Mouse (Mus musculus): ENCODE data around the gene Alg14.

The Alg14 gene

DNA sequence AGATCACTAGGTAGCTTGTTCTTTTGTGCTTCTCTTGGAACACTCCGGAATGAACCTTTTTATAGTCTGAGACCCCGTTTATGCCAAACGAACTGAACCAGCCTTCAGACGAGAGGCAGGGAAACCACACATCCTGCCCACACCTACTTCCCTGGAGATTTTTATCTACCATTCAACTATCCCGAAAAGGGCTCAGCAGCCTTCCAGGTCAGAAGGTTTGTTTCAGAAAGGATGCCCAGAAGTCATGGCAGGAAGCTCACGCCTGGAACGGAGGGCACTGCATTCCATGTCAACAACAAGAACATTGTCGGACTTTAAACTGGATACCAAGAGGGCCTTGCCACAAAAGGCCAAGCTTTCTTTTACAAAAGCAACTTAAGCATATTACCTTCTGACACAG is 73.6 kb downstream of the Alg14 start:
- DNase-seq (ENCODE audit: low read depth, low spot score) = no peak

- peak; percentile 25 for DNase-seq (ENCODE audit: low read depth, low spot score)
Observed at GRCm38 (mm10) chr3:121368616-121369015, 77.0 kb downstream of the Alg14 start.

GRCm38 (mm10) chr3:121369517-121369916 is 77.9 kb downstream of the Alg14 start:
- DNase-seq (ENCODE audit: low read depth, low spot score) = peak; percentile 83

GRCm38 (mm10) chr3:121370301-121370700 is 78.7 kb downstream of the Alg14 start:
- peak; percentile 84 for DNase-seq (ENCODE audit: low read depth, low spot score)

DNA sequence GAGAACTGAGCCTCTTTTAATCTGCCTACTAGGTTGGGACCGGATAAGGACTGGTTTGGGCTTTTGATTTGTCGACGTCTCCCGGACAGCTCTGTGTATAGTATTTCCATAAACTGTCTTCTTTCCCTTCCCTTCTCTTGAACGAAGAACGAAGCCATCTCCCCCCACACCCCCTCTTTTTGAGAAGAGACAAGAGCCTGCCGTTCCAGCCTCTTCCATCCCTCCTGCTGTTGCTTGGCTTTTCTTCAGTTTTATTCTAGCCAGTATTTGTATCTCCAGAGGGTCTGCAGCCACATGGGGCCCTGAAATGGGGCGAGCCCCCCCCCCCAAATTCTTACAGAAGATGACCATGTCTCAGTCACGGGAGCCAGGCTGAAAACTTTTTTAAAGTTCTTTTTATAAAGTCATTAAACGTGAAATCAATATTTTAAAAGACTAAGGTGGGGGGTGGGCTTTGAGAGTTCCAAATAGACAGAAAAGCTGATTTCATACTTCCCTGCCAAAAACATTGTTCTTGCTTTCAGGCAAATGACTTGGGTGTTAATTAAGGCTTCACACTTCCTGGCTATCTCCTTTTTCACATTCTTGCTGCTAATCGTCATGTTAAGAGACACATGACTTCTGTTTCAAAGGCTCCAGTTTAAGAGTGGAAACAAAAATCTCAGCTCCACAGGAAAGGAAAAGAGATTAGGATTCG is 79.4 kb downstream of the Alg14 start:
- no peak for DNase-seq (ENCODE audit: low read depth, low spot score)

DNA sequence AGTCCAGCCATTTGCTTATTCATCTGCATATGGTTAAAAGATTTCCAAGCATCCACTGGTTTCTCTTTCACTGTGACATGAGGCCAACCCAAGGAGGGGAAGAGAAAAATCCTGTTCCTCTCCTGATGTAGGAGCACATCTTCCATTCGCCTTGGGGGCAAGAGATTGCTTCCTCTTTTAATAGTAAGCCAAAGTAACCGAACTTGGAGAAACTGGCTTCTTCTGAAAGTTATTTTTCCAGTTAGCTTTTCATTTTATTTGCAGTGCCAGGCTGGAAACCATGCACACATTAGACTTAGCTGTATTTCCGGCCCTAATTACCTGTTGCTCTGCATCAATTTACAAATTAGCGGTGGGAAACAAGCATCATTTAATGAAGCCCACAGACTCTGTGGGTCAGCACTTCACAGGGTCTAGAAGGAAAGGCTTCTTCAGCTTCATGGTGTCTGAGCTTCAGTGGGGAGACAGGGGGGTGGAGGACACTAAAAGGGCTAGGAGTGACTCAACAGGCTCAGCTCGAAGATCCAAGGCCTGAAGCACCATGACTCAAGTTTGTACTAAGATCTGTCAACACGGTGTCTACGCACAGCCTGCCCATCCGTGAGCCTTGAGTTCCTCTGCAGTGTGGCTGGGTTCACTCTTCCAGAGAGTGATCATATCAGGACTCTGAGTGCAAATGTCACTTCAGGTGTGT is 80.1 kb downstream of the Alg14 start:
- no peak for DNase-seq (ENCODE audit: low read depth, low spot score)

DNA sequence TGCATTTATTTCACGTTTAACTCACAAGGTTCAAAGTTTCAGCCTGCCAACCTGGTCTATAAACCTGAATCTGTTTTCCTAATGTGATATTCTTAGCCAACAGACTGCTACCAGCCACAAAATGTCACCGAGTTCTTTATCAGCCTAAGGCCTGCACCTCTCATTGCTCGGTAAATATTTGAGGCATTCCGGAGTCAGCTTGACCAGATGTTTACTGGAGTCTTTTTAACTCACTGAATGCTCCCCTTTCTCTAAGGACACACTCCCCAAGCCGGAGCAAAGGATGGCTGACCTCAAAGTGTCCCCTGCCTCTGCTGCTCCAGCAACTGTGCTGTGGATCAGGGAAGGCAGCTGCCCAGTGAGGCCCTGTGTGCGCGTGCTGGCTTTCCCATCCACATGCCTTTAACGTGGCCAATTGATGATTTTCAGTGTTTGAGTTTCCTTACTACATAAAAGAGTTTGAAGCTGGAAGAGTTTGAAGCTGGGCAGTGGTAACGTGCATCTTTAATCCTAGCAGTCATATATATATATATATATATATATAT is 82.4 kb downstream of the Alg14 start:
- no peak for DNase-seq (ENCODE audit: low read depth, low spot score)

DNA sequence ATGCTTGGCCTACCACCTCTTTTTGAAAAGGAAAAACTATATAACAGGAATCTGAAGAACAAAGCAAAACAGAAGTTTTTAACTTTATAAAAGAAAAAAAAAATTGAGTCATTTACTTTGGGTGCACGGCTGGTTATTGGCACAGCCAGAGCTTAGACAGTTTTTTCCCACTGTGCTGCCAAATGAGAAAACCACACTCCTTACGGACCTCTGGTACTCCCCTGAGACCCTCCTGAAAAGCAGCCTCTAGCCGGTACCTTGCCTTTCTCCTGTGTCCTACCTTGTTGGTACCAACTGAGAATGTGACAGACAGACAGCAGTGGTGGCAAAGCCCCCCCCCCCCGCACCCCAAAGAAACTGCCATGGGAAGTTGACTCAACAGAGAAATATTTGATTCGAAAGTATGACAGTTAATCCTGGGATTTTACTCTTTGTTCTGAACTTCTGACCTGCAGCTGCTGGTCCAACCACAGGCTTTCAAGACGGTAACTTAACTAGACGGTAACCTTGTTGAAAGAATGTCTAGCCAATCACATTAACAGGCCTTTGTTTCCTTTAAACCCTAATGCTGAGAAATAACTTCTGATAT is 84.1 kb downstream of the Alg14 start:
- no peak for DNase-seq (ENCODE audit: low read depth, low spot score)

DNA sequence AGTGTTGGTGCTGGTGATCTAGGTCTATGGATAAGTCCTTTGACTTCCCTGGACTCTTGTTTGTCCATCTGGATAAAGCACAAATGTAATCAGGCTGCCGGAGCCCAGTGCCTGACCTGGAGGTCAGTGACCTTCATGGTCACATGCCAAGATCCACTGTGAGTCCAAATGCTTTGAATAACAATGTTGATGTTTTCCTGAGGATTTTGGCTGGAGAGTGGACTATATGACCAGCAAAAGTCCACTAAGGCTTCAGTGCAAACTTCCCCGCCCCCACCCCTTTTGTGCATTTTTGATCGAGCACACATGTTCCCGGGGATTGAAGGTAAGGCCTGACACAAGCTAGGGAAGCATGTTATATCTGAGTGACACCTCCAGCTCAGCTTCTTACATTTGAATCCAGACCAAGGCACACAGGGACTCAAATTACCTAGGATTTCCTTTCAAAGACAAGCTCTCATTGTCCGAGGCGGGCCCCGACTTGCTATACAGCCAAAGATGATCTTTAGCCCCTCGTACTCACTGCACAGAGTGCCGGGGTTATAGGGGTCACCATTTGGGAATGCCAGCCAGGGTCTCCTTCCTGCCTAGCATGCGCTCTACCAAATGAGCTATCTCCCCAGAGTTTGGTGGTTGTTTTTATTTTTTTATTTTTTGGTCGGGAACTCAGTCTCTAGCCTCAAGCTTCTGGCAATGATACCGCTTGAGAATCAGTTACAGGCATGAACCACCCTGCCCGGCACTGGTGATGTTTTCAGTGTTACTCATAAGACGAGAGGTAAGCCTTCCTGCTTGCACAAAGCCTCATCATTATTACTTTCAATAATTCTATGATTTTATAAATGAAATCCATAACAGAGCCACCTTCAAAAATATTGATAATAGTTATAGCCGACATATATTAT is 87.4 kb downstream of the Alg14 start:
- DNase-seq (ENCODE audit: low read depth, low spot score) = no peak

- no peak for DNase-seq (ENCODE audit: low read depth, low spot score)
Observed at GRCm38 (mm10) chr3:121379699-121380098, 88.1 kb downstream of the Alg14 start.

- no peak for DNase-seq (ENCODE audit: low read depth, low spot score)
Observed at GRCm38 (mm10) chr3:121387471-121388009, 96.0 kb downstream of the Alg14 start.

- DNase-seq (ENCODE audit: low read depth, low spot score) = no peak
Observed at GRCm38 (mm10) chr3:121389366-121389765, 97.8 kb downstream of the Alg14 start.

DNA sequence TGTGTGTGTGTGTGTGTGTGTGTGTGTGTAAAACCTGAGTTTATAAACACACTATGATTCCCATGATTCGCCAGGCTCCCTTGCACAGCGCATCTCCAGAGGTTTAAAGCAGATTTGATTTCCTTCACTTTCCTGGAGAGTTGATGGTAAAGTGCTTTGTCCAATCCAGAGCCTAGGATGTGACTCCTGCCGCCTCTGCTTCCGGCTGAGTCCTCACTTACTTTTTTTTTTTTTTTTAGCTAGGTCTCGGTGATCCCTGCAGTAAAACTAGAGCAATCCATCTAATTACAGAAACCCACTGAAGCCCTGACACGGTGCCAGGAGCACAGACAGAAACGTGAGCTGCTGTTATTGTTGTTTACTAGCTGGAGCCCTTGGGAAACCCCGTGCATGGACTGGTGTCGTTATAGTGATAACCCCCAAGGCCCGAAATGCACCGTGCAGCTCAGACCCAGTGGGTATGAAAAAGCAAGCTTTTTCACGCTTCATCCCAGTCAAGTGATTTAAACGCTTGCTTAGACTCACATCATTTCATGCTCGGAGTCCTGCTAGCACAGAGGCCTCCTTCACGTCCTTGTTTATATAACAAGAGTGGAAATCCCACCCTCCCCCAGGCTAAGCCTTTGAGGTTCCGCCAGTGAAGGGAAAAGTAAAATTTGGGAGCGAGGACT is 98.4 kb downstream of the Alg14 start:
- no peak for DNase-seq (ENCODE audit: low read depth, low spot score)

- DNase-seq (ENCODE audit: low read depth, low spot score) = no peak
Observed at GRCm38 (mm10) chr3:121390724-121391123, 99.2 kb downstream of the Alg14 start.

DNA sequence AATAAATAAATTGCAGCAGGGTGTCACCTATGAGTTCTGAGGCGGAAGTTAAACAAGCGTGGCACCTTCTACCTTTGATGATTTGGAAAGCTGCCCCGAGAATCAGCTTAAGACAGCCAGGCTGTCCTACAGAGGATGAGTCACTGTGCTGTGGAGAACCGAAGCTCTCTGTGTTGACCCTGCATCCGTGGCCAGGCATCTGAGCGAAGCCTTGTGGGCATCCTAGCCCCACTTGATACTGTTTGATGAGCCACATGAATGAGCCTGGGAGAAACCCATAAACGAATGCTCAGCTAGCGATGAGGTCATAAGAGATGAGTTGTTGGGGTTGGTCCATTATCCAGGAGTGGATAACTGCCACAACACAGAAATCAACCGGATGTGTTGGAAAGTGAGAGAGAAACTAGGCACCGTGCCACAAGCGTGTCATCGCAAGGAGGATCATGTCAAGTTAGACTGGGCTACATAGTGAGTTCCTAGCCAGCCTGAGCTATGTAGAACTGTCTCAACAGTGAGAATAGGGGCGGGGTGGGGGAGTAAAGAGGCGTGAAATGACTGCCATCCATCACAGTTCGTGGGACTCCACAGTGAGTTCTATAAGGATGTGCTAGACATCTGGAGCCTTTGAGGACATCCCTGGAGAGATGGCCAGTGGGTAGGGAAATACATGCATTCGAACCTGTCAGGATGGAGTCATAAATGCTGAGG is 104.2 kb downstream of the Alg14 start:
- no peak for DNase-seq (ENCODE audit: low read depth, low spot score)

DNA sequence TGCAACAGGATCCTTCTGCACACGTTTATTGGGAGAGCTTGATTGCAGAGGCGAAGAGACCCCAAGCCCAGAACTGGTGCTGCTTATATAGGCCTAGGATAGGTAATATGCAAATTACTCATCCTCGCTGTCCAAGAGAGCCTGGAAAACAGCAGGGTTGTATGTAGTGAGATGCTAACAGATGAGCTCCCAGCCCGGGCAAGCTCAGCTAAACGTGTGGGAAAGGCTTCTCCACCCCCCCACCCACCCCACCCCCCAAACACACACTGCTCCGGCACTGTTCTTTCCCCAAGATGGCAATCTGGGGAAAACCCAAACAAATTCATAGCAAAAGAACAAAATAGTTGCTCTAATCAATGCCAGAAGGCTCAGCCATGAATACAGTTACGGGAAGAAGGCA is 105.0 kb downstream of the Alg14 start:
- no peak for DNase-seq (ENCODE audit: low read depth, low spot score)

- no peak for DNase-seq (ENCODE audit: low read depth, low spot score)
Observed at GRCm38 (mm10) chr3:121397007-121397406, 105.4 kb downstream of the Alg14 start.

DNA sequence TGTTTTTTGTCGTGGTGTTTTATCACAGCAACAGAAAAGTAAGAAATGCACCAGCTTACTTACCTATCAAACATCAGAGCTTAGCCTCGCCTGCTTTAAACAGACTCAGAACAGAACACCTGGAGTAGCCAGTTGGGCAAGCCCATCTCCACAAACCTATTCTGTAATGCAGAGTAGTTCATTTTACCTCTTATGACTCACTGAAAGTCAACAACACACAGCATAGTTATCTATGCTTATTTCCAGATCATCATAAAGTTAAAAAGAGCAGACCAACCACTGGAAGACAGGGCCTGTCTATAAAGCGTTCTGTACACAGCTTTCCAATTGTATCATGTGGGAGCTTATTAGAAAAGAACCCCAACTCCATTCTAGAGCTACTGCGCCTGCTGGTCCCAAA is 109.8 kb downstream of the Alg14 start:
- DNase-seq (ENCODE audit: low read depth, low spot score) = no peak

GRCm38 (mm10) chr3:121402096-121402495 is 110.5 kb downstream of the Alg14 start:
- DNase-seq (ENCODE audit: low read depth, low spot score) = no peak

DNA sequence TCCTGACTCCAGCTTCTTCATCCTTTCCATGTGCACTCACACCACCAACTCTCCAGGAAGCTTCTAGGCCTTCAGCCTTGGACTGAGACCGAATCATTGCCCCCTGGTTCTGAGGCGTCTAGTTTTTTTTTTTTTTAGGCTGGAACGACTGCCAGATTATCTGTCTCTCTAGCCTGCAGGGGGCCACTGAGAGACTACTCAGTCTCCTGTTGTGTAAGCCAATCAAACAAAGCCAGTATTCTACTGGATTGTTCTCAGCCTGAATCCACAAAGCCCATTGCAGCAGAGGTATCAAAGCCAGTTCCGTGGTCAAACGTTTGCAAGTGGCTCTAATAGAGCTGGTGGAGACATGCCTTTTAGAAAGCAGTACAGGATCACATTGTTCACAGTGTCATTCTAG is 111.9 kb downstream of the Alg14 start:
- no peak for DNase-seq (ENCODE audit: low read depth, low spot score)
